Mouse (Mus musculus): ENCODE results near the gene Eppin.
"Not testable (repeated sequence)": the region's sequence is repeated elsewhere in the genome, so short reads cannot be mapped to it uniquely, and the experiment has no call there.

The Eppin gene

GRCm38 (mm10) chr2:164593494-164593893 lies at the start of gene Eppin:
Gene Eppin, minus strand, starts transcription at chr2:164593594.
- no peak for DNase-seq (ENCODE audit: low spot score)

- DNase-seq (ENCODE audit: low spot score) = no peak
Measured at GRCm38 (mm10) chr2:164641881-164642673, 48.7 kb upstream of the Eppin start.

GRCm38 (mm10) chr2:164641129-164641528 lies 47.7 kb upstream of the Eppin start:
- no peak for DNase-seq (ENCODE audit: low spot score)

GRCm38 (mm10) chr2:164638696-164639095 lies 45.3 kb upstream of the Eppin start, which contains the start of gene Wfdc16:
Gene Wfdc16, minus strand, starts transcription at chr2:164638796.
- no peak for DNase-seq (ENCODE audit: low spot score)

- peak; percentile 18 for DNase-seq (ENCODE audit: low spot score)
Measured at GRCm38 (mm10) chr2:164635266-164635665, 41.9 kb upstream of the Eppin start.

- no peak for DNase-seq (ENCODE audit: low spot score)
Measured at GRCm38 (mm10) chr2:164621775-164622174, 28.4 kb upstream of the Eppin start.

GRCm38 (mm10) chr2:164619050-164619449 lies 25.7 kb upstream of the Eppin start:
- no peak for DNase-seq (ENCODE audit: low spot score)

- DNase-seq (ENCODE audit: low spot score) = no peak
Measured at GRCm38 (mm10) chr2:164615386-164615785, 22.0 kb upstream of the Eppin start.

- DNase-seq (ENCODE audit: low spot score) = not testable (repeated sequence)
Measured at GRCm38 (mm10) chr2:164613471-164613870, 20.1 kb upstream of the Eppin start, which contains the start of the genes Wfdc6b and Wfdc8. Gene Wfdc6b, plus strand, starts transcription at chr2:164613522. Gene Wfdc8, minus strand, starts transcription at chr2:164613626.

- no peak for DNase-seq (ENCODE audit: low spot score)
Measured at GRCm38 (mm10) chr2:164608781-164609180, 15.4 kb upstream of the Eppin start.

- no peak for DNase-seq (ENCODE audit: low spot score)
Measured at GRCm38 (mm10) chr2:164604411-164604810, 11.0 kb upstream of the Eppin start.

GRCm38 (mm10) chr2:164603482-164603881 lies 10.1 kb upstream of the Eppin start:
- no peak for DNase-seq (ENCODE audit: low spot score)

GRCm38 (mm10) chr2:164600179-164600578 lies 6.8 kb upstream of the Eppin start:
- no peak for DNase-seq (ENCODE audit: low spot score)

GRCm38 (mm10) chr2:164592014-164592413 lies 1.4 kb downstream of the Eppin start:
- peak; percentile 84 for DNase-seq (ENCODE audit: low spot score)

- not testable (repeated sequence) for DNase-seq (ENCODE audit: low spot score)
Measured at GRCm38 (mm10) chr2:164585025-164585725, 8.2 kb downstream of the Eppin start, which contains the start of gene Wfdc6a. Gene Wfdc6a, minus strand, starts transcription at chr2:164585447.

GRCm38 (mm10) chr2:164573359-164573758 lies 20.0 kb downstream of the Eppin start, which contains the start of gene Spint3:
Gene Spint3, minus strand, starts transcription at chr2:164573459.
- DNase-seq (ENCODE audit: low spot score) = not testable (repeated sequence)

- DNase-seq (ENCODE audit: low spot score) = no peak
Measured at GRCm38 (mm10) chr2:164567460-164567859, 25.9 kb downstream of the Eppin start.

- DNase-seq (ENCODE audit: low spot score) = no peak
Measured at GRCm38 (mm10) chr2:164566997-164567396, 26.4 kb downstream of the Eppin start.

GRCm38 (mm10) chr2:164564346-164564745 lies 29.0 kb downstream of the Eppin start:
- no peak for DNase-seq (ENCODE audit: low spot score)

- peak; percentile 80 for DNase-seq (ENCODE audit: low spot score)
Measured at GRCm38 (mm10) chr2:164563339-164564038, 29.9 kb downstream of the Eppin start.

GRCm38 (mm10) chr2:164562391-164563188 lies 30.8 kb downstream of the Eppin start, which contains the start of gene Wfdc2:
Gene Wfdc2, plus strand, starts transcription at chr2:164562413.
- DNase-seq (ENCODE audit: low spot score) = peak; percentile 61

Data from embryo, embryonic 10.5 days (tissue).